Mouse (Mus musculus) cerebellum, adult 9-10 months (tissue): ENCODE measurements around the gene Hist1h4b.

ENCODE experiments used
- DNase-seq: peaks from one replicate; pipeline ENCODE4 v3.0.0; 2022

Gene Hist1h4b

GRCm38 (mm10) chr13:23740910-23741309 lies 15.9 kb upstream of the Hist1h4b start:
- no peak for DNase-seq

GRCm38 (mm10) chr13:23742007-23742406 lies 14.8 kb upstream of the Hist1h4b start:
- no peak for DNase-seq

GRCm38 (mm10) chr13:23743215-23743614 lies 13.6 kb upstream of the Hist1h4b start:
- DNase-seq, result no peak

- DNase-seq, result no peak
These were observed 12.8 kb upstream of the Hist1h4b start for GRCm38 (mm10) chr13:23743963-23744362.

GRCm38 (mm10) chr13:23744421-23745380 lies 12.1 kb upstream of the Hist1h4b start:
- peak; percentile 27 for DNase-seq

GRCm38 (mm10) chr13:23745381-23746161 lies 11.2 kb upstream of the Hist1h4b start, which contains the start of gene Hist1h3c:
Gene Hist1h3c (minus strand): TSS chr13:23745602.
- DNase-seq, result peak; percentile 86

GRCm38 (mm10) chr13:23746201-23747080 lies 10.4 kb upstream of the Hist1h4b start, which contains the start of gene Hist1h2bb:
Gene Hist1h2bb (plus strand): TSS chr13:23746734.
- DNase-seq, result peak; percentile 94

- peak; percentile 43 for DNase-seq
These were observed 9.5 kb upstream of the Hist1h4b start for GRCm38 (mm10) chr13:23747081-23747891.

GRCm38 (mm10) chr13:23747892-23748288 lies 8.9 kb upstream of the Hist1h4b start:
- peak; percentile 17 for DNase-seq

- peak; percentile 29 for DNase-seq
These were observed 7.2 kb upstream of the Hist1h4b start for GRCm38 (mm10) chr13:23749563-23750121.

- peak; percentile 80 for DNase-seq
These were observed 5.9 kb upstream of the Hist1h4b start, which contains the start of gene Hist1h2ab for GRCm38 (mm10) chr13:23750839-23751477. Gene Hist1h2ab (plus strand): TSS chr13:23751126.

GRCm38 (mm10) chr13:23751478-23751956 lies 5.3 kb upstream of the Hist1h4b start:
- peak; percentile 33 for DNase-seq

GRCm38 (mm10) chr13:23752067-23752741 lies 4.6 kb upstream of the Hist1h4b start, which contains the start of gene Hist1h3b:
Gene Hist1h3b (plus strand): TSS chr13:23752267.
- peak; percentile 80 for DNase-seq

GRCm38 (mm10) chr13:23752742-23753172 lies 4.1 kb upstream of the Hist1h4b start:
- DNase-seq, result no peak

GRCm38 (mm10) chr13:23753314-23754078 lies 3.3 kb upstream of the Hist1h4b start:
- no peak for DNase-seq

GRCm38 (mm10) chr13:23755000-23755399 lies 1.8 kb upstream of the Hist1h4b start:
- DNase-seq, result no peak

- no peak for DNase-seq
These were observed 479 bp downstream of the Hist1h4b start for GRCm38 (mm10) chr13:23757211-23757773.

- no peak for DNase-seq
These were observed 1.1 kb downstream of the Hist1h4b start for GRCm38 (mm10) chr13:23757921-23758320.
